Comparison of ENCODE assay signal across 8 mouse cellular contexts in genomic region chr9:106349075-106349474, GRCm38 (mm10). TPM values are rescaled to one million over a fixed set of nuclear protein-coding genes. Genes with fewer than 3 reads are reported as not detected.
A peak's percentile ranks its signal among the peaks of the same experiment; 100 is the strongest.
DNase-seq lines count a peak whose midpoint lies in the region; ATAC-seq and TF ChIP-seq lines count a peak whose summit lies in the region.

No protein-coding gene starts in this region.

- H3K27me3 ChIP-seq in C2C12 (ENCODE audit: control insufficient read depth, insufficient read depth, insufficient read length): no peaks in the 10 kb centered on the region
- H3K27me3 ChIP-seq in liver, embryonic 14.5 days (ENCODE audit: control insufficient read depth, insufficient read depth, low read length): no peaks in the 10 kb centered on the region

- peak; percentile 48 for DNase-seq in gastrocnemius, postnatal 25 days
- no peak for DNase-seq in gastrocnemius, postnatal 10 days
- peak; percentile 72 to 74 for DNase-seq in cerebellum, postnatal 10 days
- DNase-seq in liver, embryonic 14.5 days (ENCODE audit: low read depth in 3 of 3, low spot score in 3 of 3): no peak
- peak; percentile 43 for DNase-seq in retina, postnatal 7 days (ENCODE audit: low read depth, low spot score)
- no peak for DNase-seq in frontal cortex, postnatal 14 days (ENCODE audit: low spot score in 2 of 2)

- peak; percentile 34 to 38; a peak in 1 of 4 replicates for ATAC-seq in hematopoietic stem cell, adult 5-6 weeks (replicated peaks in 1 of 2; ENCODE audit: insufficient read depth in 1 of 2, low FRiP score in 2 of 2, low TSS enrichment in 1 of 2, low read depth in 1 of 2, poor library complexity in 2 of 2, severe bottlenecking in 2 of 2)
- no peak for ATAC-seq in liver, embryonic 14.5 days (ENCODE audit: insufficient read depth)

- H3K9ac ChIP-seq in liver, embryonic 14.5 days (replicated peaks): no peak overlapping the region

- H3ac ChIP-seq in C2C12 (ENCODE audit: control insufficient read depth, insufficient read length, low read depth): no peak overlapping the region

- H3K27ac ChIP-seq in liver, embryonic 14.5 days: no peak overlapping the region

- H3K79me3 ChIP-seq in C2C12 (ENCODE audit: low read depth): no peaks in the 10 kb centered on the region

- H3K79me2 ChIP-seq in C2C12 (ENCODE audit: control insufficient read depth, insufficient read depth): no peaks in the 10 kb centered on the region

- 0 out of 4 replicates have a peak, but pooled peaks cover 0 to 6% of the 10 kb centered on the region in 2 experiments for H3K4me1 ChIP-seq in liver, embryonic 14.5 days (replicated peaks; ENCODE audit: control insufficient read depth in 2 of 2, insufficient read depth in 2 of 2, low read length in 1 of 2)

- TF ChIP-seq EP300 in liver, embryonic 14.5 days (IDR thresholded peaks at IDR 0.05; ENCODE audit: low read depth): no peak

- 59% methylated on average over 2 of the region's 2 CpGs for WGBS in liver, embryonic 14.5 days (ENCODE audit: insufficient replicate concordance)

- no peaks in the 10 kb centered on the region for H3K36me3 ChIP-seq in C2C12 (ENCODE audit: control insufficient read depth, insufficient read depth)
- H3K36me3 ChIP-seq in liver, embryonic 14.5 days (replicated peaks; ENCODE audit: control insufficient read depth, insufficient read depth, low read depth): no peaks in the 10 kb centered on the region

- no peak overlapping the region for H3K4me3 ChIP-seq in C2C12 (ENCODE audit: insufficient read depth, poor library complexity, severe bottlenecking)
- H3K4me3 ChIP-seq in liver, embryonic 14.5 days (ENCODE audit: insufficient read depth in 1 of 2, low read depth in 2 of 2, low read length in 2 of 2): no peak overlapping the region

- H3K9me3 ChIP-seq in liver, embryonic 14.5 days (ENCODE audit: control insufficient read depth, low read length): no peaks in the 10 kb centered on the region

- TF ChIP-seq CTCF in C2C12 (IDR thresholded peaks at IDR 0.05; ENCODE audit: control insufficient read depth, insufficient read depth, insufficient read length): peak; percentile 40
- TF ChIP-seq CTCF in liver, embryonic 14.5 days (IDR thresholded peaks at IDR 0.05; ENCODE audit: low read depth): peak; percentile 64

- H3K4me2 ChIP-seq in liver, embryonic 14.5 days (ENCODE audit: low read depth): no peak overlapping the region

TF ChIP-seq in C2C12, 6 proteins besides CTCF, POLR2A, EP300 and RAD21:
- TF ChIP-seq MYOD1 (IDR thresholded peaks at IDR 0.05; ENCODE audit: control insufficient read depth, insufficient read length, low read depth): no peak

RNA-seq across cellular contexts. Expression of gene Dusp7, which starts 19.4 kb away (rescaled TPM):
- 10 to 100 TPM; 13.8 to 31.7 TPM for total RNA-seq in gastrocnemius, postnatal 25 days (2021)
- 10 to 100 TPM; 16.0 to 19.9 TPM for total RNA-seq in gastrocnemius, postnatal 10 days (2021)
- polyA plus RNA-seq in C2C12 (2012; fragmentation: generic; extraction: Trizol): 11.0 TPM
- 4.9 and 13.1 TPM in 2 replicates for total RNA-seq in hematopoietic stem cell, adult 5-6 weeks (2017)
- polyA plus RNA-seq in liver, embryonic 14.5 days (2012; rRNA removed): 8.2 and 10.0 TPM in 2 replicates
- polyA plus RNA-seq in liver, embryonic 14.5 days (2014; fragmentation: Nextera tagmentation; extraction: Ambion mirVana): 4.4 and 4.5 TPM in 2 replicates

Comparison
In these comparisons a context has a peak if more than half of its experiments do, and no peak if none do; other contexts are left out.
1. DNase-seq: peak in gastrocnemius, postnatal 25 days (single experiment), cerebellum, postnatal 10 days (2 of 2) and retina, postnatal 7 days (single experiment); none in gastrocnemius, postnatal 10 days (single experiment), liver, embryonic 14.5 days (0 of 3) and frontal cortex, postnatal 14 days (0 of 2).